ENCODE assay signal across 17 mouse cellular contexts in genomic region chr1:127732435-127732834, GRCm38 (mm10). TPM values are rescaled to one million over a fixed set of nuclear protein-coding genes. Genes with fewer than 3 reads are reported as not detected.
"Had no signal": no experiment of that assay in that cellular context is flagged by ENCODE, and none has a peak within 500 bp of the region (broad histone marks: within the 10 kb centered on the region; RNA-seq: fewer than 3 reads in every experiment).

No protein-coding gene starts in this region.

- H3K9me3 ChIP-seq: limb, embryonic 13.5 days; lung, embryonic 15.5 days; midbrain, embryonic 15.5 days had no signal

- ATAC-seq: midbrain, embryonic 15.5 days had no signal

- H3K9ac ChIP-seq: limb, embryonic 13.5 days; liver, embryonic 14.5 days; lung, embryonic 15.5 days; midbrain, embryonic 15.5 days; neural tube, embryonic 12.5 days had no signal

- H3K36me3 ChIP-seq: limb, embryonic 13.5 days; lung, embryonic 15.5 days; midbrain, embryonic 15.5 days; neural tube, embryonic 12.5 days had no signal

- H3K27me3 ChIP-seq: limb, embryonic 13.5 days; lung, embryonic 15.5 days; midbrain, embryonic 15.5 days; neural tube, embryonic 12.5 days had no signal

- H3K4me1 ChIP-seq: midbrain, embryonic 15.5 days; neural tube, embryonic 12.5 days had no signal

- H3K4me2 ChIP-seq: limb, embryonic 13.5 days; lung, embryonic 15.5 days; midbrain, embryonic 11.5 days; midbrain, embryonic 15.5 days; neural tube, embryonic 12.5 days had no signal

- DNase-seq: left cerebral cortex, postnatal 4 days; lung, postnatal 14 days; thymus, postnatal 4 days had no signal

- H3K27ac ChIP-seq: kidney, postnatal 0 days; limb, embryonic 13.5 days; liver, embryonic 14.5 days; lung, embryonic 15.5 days; macrophage; midbrain, embryonic 15.5 days; neural tube, embryonic 12.5 days; stomach, postnatal 0 days had no signal

- H3K4me3 ChIP-seq: limb, embryonic 13.5 days; lung, embryonic 15.5 days; megakaryocyte, embryonic 14.5 days; midbrain, embryonic 15.5 days; neural tube, embryonic 12.5 days had no signal

RNA-seq across cellular contexts. Expression of gene Acmsd, which starts 3.2 kb away (rescaled TPM):
- total RNA-seq: layer of hippocampus, adult 8-10 months; layer of hippocampus, postnatal 14 days; left cerebral cortex, adult 18-20 months; left cerebral cortex, postnatal 4 days had no signal
- polyA plus RNA-seq: intestine, embryonic 14.5 days; macrophage; neural tube, embryonic 12.5 days; stomach, postnatal 0 days had no signal

RNA-seq across cellular contexts. Expression of gene Tmem163, which starts 53.1 kb away (rescaled TPM):
- polyA plus RNA-seq: macrophage had no signal
